Mouse (Mus musculus): ENCODE results near the gene Gm28230.

Gene Gm28230

DNA sequence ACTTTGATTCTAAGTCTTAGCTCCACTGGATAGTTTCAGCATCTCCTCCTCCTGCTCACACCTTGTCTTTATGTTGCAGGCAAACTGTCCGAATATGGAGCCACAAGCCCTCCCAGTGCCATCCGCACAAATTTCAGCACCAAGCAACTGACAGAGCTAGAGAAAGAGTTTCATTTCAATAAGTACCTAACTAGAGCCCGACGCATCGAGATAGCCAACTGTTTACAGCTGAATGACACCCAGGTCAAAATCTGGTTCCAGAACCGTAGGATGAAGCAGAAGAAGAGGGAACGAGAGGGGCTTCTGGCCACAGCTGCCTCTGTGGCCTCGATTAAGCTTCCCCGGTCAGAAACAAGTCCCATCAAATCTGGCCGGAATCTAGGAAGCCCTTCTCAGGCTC is 37.4 kb downstream of the Gm28230 start:
- no peak for DNase-seq (ENCODE audit: low read depth, low spot score)

DNA sequence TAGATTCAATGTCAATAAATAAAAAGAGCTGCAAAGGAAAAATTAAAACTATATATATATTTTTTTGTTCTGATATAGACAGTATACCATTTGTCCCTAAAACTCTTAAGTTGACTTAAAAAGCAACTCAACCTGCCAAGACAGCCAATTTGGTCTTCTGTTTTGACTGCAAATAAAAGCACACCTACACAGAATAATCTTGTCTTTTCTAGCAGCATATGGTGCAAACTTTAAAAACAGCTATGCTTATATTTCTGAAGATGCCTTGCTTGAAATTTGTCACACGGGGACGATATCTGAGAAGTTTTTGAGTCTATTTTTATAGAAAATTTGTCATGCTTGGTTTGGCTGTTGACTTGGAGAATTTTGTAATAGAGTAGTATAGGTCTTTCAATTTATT is 47.8 kb downstream of the Gm28230 start:
- DNase-seq (ENCODE audit: low read depth, low spot score), result no peak

DNA sequence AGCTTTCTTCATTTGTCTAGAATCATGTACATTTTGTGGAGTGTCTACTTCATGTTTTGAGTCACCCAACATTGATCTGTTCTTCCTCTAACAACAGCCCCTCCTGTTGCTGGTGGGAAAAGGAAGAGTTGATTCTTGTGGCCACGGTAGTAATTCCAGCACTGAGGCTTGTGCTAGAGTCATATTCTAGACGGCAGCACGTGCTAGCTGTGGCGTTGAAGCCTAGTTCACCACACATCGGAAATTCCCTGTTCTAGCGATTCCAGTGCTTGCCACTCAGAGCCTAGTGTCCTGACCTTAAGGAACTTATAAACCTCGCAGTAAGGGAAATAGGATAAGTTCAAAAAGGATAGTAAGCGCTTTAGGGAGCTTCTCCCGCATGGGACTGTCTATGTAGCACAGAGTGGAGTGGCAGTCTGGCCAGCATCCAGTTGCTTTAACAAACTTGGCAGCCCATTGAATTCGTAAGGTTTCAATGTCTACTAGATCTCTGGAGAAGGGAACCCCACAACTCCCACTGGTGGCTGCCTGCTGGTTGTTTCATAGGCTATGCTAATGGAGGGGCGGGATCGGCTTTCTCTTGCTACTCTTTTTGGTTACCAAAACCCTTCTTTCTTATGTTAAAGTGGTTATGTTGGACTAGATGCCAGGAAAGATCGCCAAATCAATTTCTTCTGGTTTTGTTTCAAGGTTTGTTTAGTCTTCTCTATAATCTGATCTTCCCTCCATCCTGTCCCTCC is 51.2 kb downstream of the Gm28230 start:
- no peak for DNase-seq (ENCODE audit: low read depth, low spot score)

DNA sequence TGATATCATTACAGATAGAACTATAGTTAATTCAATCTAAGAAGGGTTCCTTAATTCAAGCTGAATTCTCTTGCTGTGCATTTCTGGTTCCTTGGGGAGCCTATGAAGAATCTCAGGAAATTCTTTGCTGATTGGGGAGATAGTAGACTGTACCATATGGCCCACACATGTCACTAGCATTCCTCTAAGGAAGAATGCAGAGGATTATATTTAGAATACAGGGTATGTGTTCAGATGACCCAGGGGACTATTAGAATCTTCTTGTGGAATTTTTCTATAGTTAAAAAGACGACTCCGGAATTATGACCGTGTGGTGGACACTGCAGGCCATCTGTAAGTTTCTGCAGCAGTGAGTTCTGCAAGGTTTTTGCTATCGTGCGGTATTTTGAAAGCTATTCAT is 54.9 kb downstream of the Gm28230 start:
- DNase-seq (ENCODE audit: low read depth, low spot score), result no peak

DNA sequence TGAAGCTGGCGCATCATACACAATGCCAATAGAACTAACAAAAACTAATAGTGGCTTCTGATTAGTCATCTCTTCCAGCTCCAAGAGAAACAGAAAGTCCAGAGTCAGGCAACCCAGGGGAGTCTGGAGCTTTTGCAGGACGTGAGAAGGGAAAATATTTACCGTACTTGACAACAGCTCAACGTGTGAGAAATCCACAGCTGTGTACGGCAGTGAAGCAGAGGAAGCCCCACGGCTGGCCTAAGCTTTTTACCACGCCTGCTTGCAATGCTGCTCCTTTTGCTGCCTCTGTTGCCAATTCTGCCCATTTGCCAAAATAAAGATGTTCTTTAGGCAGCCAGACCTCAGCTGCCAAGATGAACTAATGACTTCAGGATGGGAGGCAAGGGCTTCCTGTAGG is 69.0 kb downstream of the Gm28230 start:
- DNase-seq (ENCODE audit: low read depth, low spot score), result no peak

Measured in c-Kit-negative CD71-positive TER-119-positive erythroid progenitor cells, embryonic 14.5 days (primary cell).